Mouse (Mus musculus) stomach, postnatal 0 days (tissue): ENCODE measurements around the gene Prkag2.

Source experiments
- CTCF ChIP-seq: IDR thresholded peaks from 2 replicates; pipeline ENCODE4 v1.5.1; 2016; ENCODE audit warnings: antibody characterized with exemption, low read depth, mild to moderate bottlenecking, moderate library complexity
- EP300 ChIP-seq: optimal IDR thresholded peaks from 2 replicates; pipeline ENCODE3; 2016; ENCODE audit warnings: antibody characterized with exemption

DNA sequence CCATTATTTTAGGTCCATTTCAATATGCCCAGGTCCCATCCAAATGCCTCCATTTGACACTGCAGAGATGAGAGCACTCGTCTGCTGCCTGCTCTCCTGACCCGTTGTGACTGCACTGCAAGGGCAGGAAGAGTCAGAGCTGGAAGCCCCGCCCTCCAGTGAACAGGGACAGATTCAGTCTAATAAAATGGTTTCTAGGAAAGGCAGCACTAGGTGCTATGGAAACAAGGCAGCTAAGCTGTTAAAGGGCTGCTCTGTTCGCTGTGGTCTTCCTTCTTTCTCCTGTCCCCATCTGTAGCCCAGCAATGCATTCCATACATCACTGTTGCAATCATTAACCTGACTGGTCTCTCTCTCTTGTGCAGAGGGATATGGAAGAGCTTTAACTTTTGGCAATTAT is 287.4 kb downstream of the Prkag2 start:
- TF ChIP-seq CTCF (no peak), EP300 (no peak)
